Mouse (Mus musculus): ENCODE results near the gene Parm1. TPM values are rescaled to one million over a fixed set of nuclear protein-coding genes. Genes with fewer than 3 reads are reported as not detected.

Parm1 gene
- polyA plus RNA-seq, 1 experiment from 2014 or later: 17.3 TPM

Other genes with a start within 250 kb of the Parm1 start
- 0.14 and 0.16 TPM in 2 replicates for gene Btc, start 114.6 kb upstream of the Parm1 start, polyA plus RNA-seq (2016; fragmentation: Nextera tagmentation; extraction: Ambion mirVana)

Measured in embryonic facial prominence, embryonic 10.5 days (tissue).